Mouse (Mus musculus) gastrocnemius, adult 2 months (tissue): ENCODE measurements around the gene Kcnk6. TPM values are rescaled to one million over a fixed set of nuclear protein-coding genes. Genes with fewer than 3 reads are reported as not detected.

Experiments
- DNase-seq: peaks from one replicate; pipeline ENCODE4 v3.0.0; 2022
- H3K27ac ChIP-seq: fragments of 200-600 bp; 2 replicates; pipeline ENCODE4 v1.8.1; 2022; ENCODE audit warnings: mild to moderate bottlenecking
- H3K4me3 ChIP-seq: fragments of 200-600 bp; 2 replicates; pipeline ENCODE4 v1.8.1; 2022; ENCODE audit warnings: mild to moderate bottlenecking, moderate library complexity
- CTCF ChIP-seq: fragments of 200-600 bp; IDR thresholded peaks from 2 replicates; pipeline ENCODE4 v1.8.1; 2022; ENCODE audit warnings: antibody characterized with exemption, mild to moderate bottlenecking, moderate library complexity
- intact Hi-C: fragments of 180-260 bp; cut with DNase I; formaldehyde crosslinking; loops from one replicate; pipeline ENCODE4 v1.15.1; 2025
- long read RNA-seq, 2 experiments: library from polyadenylated mRNA; stranded (forward); transcript quantifications; one replicate each; pipeline ENCODE4 v2.0.0; 2021
- total RNA-seq, 2 experiments: library from RNA; stranded (reverse); gene quantifications; 2 replicates each; pipeline ENCODE4 v1.2.3; 2021

Gene Kcnk6
- total RNA-seq, result 1 to 10 TPM in 1 of 2 experiments, under 1 TPM in 1; 0.61 to 1.4 TPM
- long read RNA-seq, experiment 1, full-length matches to known transcripts, result 1 of 1 reads
- long read RNA-seq, experiment 1, partial matches to known transcripts, result 0 of 1 reads
- long read RNA-seq, experiment 1, other reads (novel, unspliced or antisense), result 0 of 1 reads
- long read RNA-seq, experiment 2, result 0 reads

GRCm38 (mm10) chr7:29232247-29233013 is at the start of gene Kcnk6:
Gene Kcnk6 (minus strand): TSS chr7:29232515.
- DNase-seq, result peak; percentile 74
- intact Hi-C loops, result no loop called here
- no peak for TF ChIP-seq CTCF
- Histone ChIP-seq H3K27ac (peak within 1 kb of the TSS; percentile 87), H3K4me3 (peak within 1 kb of the TSS; percentile 91)

DNA sequence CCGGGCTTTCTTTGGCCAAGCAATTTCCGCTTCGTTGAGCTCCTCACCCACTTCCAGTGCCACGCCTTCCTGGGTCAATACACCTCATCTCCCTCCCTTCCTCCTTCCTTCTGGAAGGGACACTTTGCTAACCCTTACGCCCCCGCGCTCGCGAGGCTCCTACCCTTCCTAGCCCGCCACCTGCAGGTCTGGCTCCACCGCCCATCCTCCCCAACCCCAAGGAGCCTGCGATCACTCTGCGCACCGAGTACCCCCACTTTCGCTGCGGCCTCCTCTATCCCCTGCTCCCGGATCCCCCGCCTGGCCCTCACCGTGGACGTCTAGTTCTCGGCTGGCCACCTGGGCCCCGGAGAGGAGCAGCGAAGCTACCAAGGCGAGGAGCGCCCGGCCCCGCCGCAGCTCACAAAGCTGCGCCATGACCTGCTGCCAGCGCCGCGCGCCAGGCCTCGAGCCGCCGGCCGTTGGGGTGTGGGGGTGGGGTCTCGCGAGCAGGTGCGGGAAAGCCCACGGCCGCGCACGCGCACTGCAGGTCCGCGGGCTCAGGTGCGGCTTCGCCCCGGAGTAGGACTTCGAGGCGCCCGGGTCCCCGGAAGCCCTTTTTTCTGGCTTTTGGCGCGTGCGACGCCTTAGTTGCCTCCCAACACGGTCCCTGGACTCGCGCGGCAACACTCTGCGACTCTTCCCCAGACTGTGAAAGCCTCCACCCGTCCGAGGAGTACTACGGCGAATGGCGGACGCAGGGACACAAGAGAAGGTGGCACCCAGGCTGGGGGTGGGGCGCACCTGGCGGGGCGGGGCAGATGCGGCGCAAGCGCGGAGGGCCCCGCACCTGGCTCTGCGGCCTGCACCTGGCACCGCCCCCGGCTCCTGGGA is 49.1 kb upstream of the Kcnk6 start, which contains the start of gene Spint2:
TSS of gene Spint2 (minus strand) at position 712 of the 873 bp plus-strand sequence.
- intact Hi-C loops, result no loop called here
- peak; percentile 44 for TF ChIP-seq CTCF
- DNase-seq, result peak; percentile 62
- Histone ChIP-seq H3K4me3 (peak within 1 kb of the TSS; percentile 86), H3K27ac (peak within 1 kb of the TSS; percentile 79)

DNA sequence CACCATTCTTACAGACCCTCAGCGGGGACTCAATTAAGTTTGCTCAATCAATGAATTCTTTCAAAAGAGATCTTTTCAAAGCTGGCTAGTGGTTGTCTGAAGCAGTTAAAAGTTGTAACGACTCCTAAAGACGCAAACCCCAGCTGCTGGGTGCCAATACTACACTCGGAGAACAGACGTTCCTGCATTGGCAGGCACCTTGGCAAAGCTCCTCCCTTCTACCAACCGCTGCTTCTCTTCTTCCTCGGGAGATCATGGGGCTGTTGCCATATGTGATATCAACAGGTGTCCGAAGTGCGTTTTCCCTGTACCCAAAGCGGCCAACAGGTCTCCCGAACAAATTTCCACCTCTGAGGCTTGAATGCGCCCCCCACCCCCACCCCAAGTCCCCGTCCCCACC is 48.5 kb upstream of the Kcnk6 start:
- DNase-seq, result no peak
- H3K27ac ChIP-seq, result peak overlapping the region; percentile 79
- TF ChIP-seq CTCF, result no peak
- intact Hi-C loops, result no loop called here
- H3K4me3 ChIP-seq, result peak overlapping the region; percentile 86

GRCm38 (mm10) chr7:29279924-29280323 is 47.6 kb upstream of the Kcnk6 start:
- Histone ChIP-seq H3K4me3 (no peak overlapping the region), H3K27ac (no peak overlapping the region)
- no peak for TF ChIP-seq CTCF
- DNase-seq, result no peak
- intact Hi-C loops, result no loop called here

DNA sequence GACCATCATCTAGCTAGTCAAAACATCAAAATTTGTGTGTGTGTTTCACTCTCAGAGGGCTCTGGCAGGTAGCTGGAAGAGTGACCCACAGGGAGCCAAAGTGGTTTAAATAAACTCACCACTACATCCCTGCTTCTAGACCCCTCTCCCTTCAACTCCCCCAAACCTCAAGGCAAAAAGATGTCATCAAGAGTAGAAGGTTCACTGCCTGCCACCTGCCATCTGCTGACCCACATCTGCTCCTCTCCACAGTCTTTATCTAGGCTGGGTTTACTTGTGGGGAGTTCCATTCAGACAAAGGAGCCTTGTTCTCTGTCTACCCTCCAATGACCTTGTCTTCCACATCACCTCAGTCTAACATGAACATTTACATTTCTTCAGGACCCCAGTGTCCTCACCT is 46.9 kb upstream of the Kcnk6 start:
- TF ChIP-seq CTCF, result no peak
- intact Hi-C loops, result no loop called here
- Histone ChIP-seq H3K27ac (no peak overlapping the region), H3K4me3 (no peak overlapping the region)
- no peak for DNase-seq

DNA sequence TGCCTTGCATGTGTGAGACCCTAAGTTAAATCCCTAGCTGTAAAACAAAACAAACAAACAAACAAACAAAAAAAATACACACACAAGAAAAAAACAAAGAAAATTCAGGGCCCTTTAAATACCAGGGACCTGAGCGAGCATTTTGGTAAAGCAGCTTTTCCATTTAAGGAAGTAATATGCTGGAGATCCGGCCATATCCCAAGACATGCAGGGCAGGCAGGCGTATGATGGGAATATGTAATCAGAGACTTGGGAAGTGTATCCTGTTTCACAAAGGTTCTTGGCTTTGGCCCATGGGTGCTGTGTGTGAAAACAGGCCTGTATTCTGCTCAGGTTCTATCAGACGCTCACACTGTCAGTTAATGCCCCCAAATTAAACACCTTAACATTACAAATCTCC is 45.2 kb upstream of the Kcnk6 start:
- TF ChIP-seq CTCF, result no peak
- intact Hi-C loops, result no loop called here
- DNase-seq, result no peak
- Histone ChIP-seq H3K27ac (peak overlapping the region; percentile 56; the same call in 1 of the 2 replicates), H3K4me3 (no peak overlapping the region)

GRCm38 (mm10) chr7:29276715-29277114 is 44.4 kb upstream of the Kcnk6 start:
- intact Hi-C loops, result no loop called here
- Histone ChIP-seq H3K4me3 (no peak overlapping the region), H3K27ac (peak overlapping the region; percentile 56)
- TF ChIP-seq CTCF, result no peak
- no peak for DNase-seq

DNA sequence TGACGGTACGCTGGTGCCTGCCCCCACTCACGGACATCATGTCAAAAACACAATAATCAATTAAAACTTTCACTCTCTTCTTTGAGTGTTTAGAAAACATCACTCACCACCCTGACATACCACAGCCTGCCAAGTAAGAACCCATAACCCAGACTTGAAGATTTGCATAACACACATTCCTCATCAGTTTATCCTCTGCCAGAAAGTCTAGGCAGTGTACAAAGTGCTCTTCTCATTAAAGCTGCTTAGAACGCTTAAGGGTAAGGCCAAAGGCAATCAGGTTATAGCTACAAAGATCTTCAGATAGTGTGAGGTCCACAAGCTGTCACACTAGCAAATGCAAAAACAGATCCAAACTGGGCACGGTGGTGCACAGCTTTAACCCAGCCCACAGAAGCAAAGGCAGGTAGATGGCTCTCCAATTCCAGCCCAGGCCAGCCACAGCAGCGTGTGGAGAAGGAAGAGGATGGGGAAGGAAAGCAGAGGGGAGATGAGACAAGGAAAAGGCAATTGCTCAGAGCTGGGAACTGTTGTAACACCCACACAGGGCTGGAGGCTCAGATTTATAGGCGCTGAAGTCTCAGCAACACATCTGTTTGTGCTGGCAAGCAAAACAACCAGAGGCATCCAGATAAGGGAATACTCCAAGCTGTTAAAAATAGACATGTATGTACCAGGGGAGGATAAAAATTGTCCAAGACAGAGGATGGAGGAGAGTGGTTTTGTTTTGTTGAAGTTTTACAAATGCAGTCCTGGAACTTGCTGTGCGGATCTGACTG is 39.6 kb upstream of the Kcnk6 start:
- H3K27ac ChIP-seq, result peak overlapping the region; percentile 41
- TF ChIP-seq CTCF, result no peak
- intact Hi-C loops, result no loop called here
- H3K4me3 ChIP-seq, result no peak overlapping the region
- DNase-seq, result no peak

- no peak for TF ChIP-seq CTCF
- intact Hi-C loops, result no loop called here
- Histone ChIP-seq H3K27ac (peak overlapping the region; percentile 41; the same call in 1 of the 2 replicates), H3K4me3 (no peak overlapping the region)
- no peak for DNase-seq
Observed at GRCm38 (mm10) chr7:29270445-29270844, 38.1 kb upstream of the Kcnk6 start.

GRCm38 (mm10) chr7:29266931-29267330 is 34.6 kb upstream of the Kcnk6 start:
- intact Hi-C loops, result no loop called here
- Histone ChIP-seq H3K27ac (no peak overlapping the region), H3K4me3 (no peak overlapping the region)
- TF ChIP-seq CTCF, result no peak
- no peak for DNase-seq

- DNase-seq, result no peak
- H3K4me3 ChIP-seq, result no peak overlapping the region
- H3K27ac ChIP-seq, result no peak overlapping the region
- TF ChIP-seq CTCF, result no peak
- intact Hi-C loops, result no loop called here
Observed at GRCm38 (mm10) chr7:29265636-29266035, 33.3 kb upstream of the Kcnk6 start.

GRCm38 (mm10) chr7:29263831-29264230 is 31.5 kb upstream of the Kcnk6 start:
- Histone ChIP-seq H3K27ac (no peak overlapping the region), H3K4me3 (no peak overlapping the region)
- DNase-seq, result no peak
- intact Hi-C loops, result no loop called here
- no peak for TF ChIP-seq CTCF
